Mouse (Mus musculus) urinary bladder, postnatal 10 days (tissue): ENCODE measurements around the gene B3gnt8.
"Not testable (repeated sequence)": the region's sequence is repeated elsewhere in the genome, so short reads cannot be mapped to it uniquely, and the experiment has no call there.

Source experiments
- DNase-seq: peaks from one replicate; pipeline ENCODE4 v3.0.0; 2022; ENCODE audit warnings: low spot score

The B3gnt8 gene

GRCm38 (mm10) chr7:25626509-25627430, at the start of gene B3gnt8:
B3gnt8 (plus strand) TSS chr7:25626654.
- no peak for DNase-seq

GRCm38 (mm10) chr7:25576793-25577437, 49.5 kb upstream of the B3gnt8 start:
- not testable (repeated sequence) for DNase-seq

GRCm38 (mm10) chr7:25579441-25579840, 47.0 kb upstream of the B3gnt8 start:
- DNase-seq = no peak

GRCm38 (mm10) chr7:25582301-25582810, 44.1 kb upstream of the B3gnt8 start:
- DNase-seq = no peak

GRCm38 (mm10) chr7:25584651-25585050, 41.8 kb upstream of the B3gnt8 start:
- no peak for DNase-seq

GRCm38 (mm10) chr7:25585351-25586204, 40.9 kb upstream of the B3gnt8 start:
- no peak for DNase-seq

- DNase-seq = no peak
These were observed 35.2 kb upstream of the B3gnt8 start for GRCm38 (mm10) chr7:25591226-25591625.

- no peak for DNase-seq
These were observed 32.6 kb upstream of the B3gnt8 start for GRCm38 (mm10) chr7:25593859-25594258.

- DNase-seq = no peak
These were observed 26.8 kb upstream of the B3gnt8 start for GRCm38 (mm10) chr7:25599663-25600062.

GRCm38 (mm10) chr7:25600666-25601065, 25.8 kb upstream of the B3gnt8 start:
- DNase-seq = no peak

- DNase-seq = no peak
These were observed 25.1 kb upstream of the B3gnt8 start for GRCm38 (mm10) chr7:25601346-25601745.

GRCm38 (mm10) chr7:25606625-25607063, 19.8 kb upstream of the B3gnt8 start:
- DNase-seq = no peak

- DNase-seq = no peak
These were observed 19.3 kb upstream of the B3gnt8 start for GRCm38 (mm10) chr7:25607196-25607595.

- DNase-seq = no peak
These were observed 16.4 kb upstream of the B3gnt8 start for GRCm38 (mm10) chr7:25610056-25610455.

GRCm38 (mm10) chr7:25611501-25611900, 15.0 kb upstream of the B3gnt8 start:
- DNase-seq = no peak

- no peak for DNase-seq
These were observed 12.4 kb upstream of the B3gnt8 start for GRCm38 (mm10) chr7:25614086-25614485.

GRCm38 (mm10) chr7:25614831-25615705, 11.4 kb upstream of the B3gnt8 start:
- DNase-seq = no peak

GRCm38 (mm10) chr7:25615706-25616011, 10.8 kb upstream of the B3gnt8 start, which contains the start of gene Erich4:
Erich4 (minus strand) TSS chr7:25615892.
- DNase-seq = no peak

- no peak for DNase-seq
These were observed 8.9 kb upstream of the B3gnt8 start for GRCm38 (mm10) chr7:25617376-25618160.
